Mouse (Mus musculus): Measurements from ENCODE around the gene Eloa.
"Not testable (repeated sequence)": the region's sequence is repeated elsewhere in the genome, so short reads cannot be mapped to it uniquely, and the experiment has no call there.

Eloa gene

GRCm38 (mm10) chr4:135984556-135984955 is 37.0 kb downstream of the Eloa start:
- DNase-seq (ENCODE audit: low spot score), result no peak

DNA sequence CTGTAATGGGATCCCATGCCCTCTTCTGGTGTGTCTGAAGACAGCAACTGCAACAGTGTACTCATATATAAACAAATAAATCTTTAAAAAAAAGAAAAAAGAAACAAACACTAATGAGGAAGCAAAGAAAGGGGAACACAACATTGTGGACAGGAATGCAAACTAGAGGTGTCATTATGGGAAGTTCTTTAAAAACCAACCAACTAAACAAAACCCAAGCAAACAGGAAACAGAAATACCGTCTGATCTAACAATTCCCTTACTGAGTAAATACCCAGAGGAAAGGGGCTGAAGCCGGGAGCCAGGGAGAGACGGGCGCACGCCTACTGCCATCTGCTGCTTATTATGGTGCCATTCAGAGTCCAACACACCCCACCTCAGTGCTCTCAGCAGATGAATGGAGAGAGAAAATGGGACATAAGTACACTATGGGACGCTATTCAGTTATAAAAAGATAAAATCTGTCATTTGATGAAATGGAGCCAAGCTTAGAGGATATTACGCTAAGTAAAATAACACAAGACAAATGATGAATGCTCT is 40.0 kb downstream of the Eloa start:
- no peak for DNase-seq (ENCODE audit: low spot score)

DNA sequence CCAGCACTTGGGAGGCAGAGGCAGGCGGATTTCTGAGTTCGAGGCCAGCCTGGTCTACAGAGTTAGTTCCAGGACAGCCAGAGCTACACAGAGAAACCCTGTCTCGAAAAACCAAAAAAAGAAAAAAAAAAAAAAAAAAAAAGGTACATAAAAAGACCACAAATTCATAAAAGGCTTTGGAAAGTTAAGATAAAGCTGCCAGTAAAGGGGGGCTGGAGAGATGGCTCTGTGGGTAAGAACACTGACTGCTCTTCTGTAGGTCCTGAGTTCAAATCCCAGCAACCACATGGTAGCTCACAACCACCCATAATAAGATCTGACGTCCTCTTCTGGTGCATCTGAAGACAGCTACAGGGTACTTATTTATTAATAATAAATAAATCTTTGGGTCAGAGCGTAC is 41.3 kb downstream of the Eloa start:
- not testable (repeated sequence) for DNase-seq (ENCODE audit: low spot score)

GRCm38 (mm10) chr4:135976146-135976545 is 45.4 kb downstream of the Eloa start:
- no peak for DNase-seq (ENCODE audit: low spot score)

DNA sequence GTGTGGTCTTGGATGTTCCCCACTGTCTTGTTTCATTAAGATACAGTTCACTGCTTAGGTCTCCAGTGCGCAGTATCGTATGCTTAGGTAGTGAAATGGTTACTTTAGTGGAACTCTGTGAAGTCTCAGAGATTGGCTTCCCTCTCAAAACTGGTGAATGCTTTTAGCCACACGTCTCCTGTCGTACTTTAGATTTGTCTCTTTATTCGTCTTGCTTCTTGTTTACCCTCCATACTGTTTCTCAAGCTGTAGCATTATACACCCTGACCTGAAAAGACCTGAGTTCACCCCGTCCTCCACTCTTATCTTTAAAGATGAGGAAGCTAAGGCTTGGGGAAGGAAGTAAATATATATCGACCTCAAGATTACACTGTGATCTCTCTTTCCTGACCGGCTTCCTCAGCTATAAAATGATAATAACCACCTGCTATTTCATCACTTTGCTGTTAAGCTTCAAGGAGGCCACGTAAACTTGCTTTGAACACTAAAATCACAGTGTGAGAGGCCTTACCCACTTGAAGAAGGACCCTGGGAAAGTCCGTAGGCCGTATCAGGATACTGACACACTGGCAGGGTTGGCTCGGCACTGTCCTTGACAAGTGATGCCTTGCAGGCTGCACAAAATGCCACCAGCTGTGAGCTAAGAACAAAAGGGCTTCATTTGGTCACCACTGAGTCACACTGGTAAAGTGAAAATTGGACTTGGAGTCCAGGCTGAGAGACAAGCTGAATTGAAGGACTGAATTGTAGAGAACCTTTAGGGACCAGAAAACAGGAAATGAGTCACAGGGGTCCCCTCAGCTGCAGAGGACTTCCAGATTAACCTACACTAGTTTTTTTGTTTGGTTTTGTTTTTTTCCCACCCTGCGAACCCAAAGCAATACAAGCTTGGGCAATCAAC is 48.4 kb downstream of the Eloa start:
- no peak for DNase-seq (ENCODE audit: low spot score)

GRCm38 (mm10) chr4:135972556-135972906 is 49.0 kb downstream of the Eloa start, which contains the start of gene Lypla2:
Lypla2 (minus strand) TSS chr4:135972626.
- peak; percentile 81 for DNase-seq (ENCODE audit: low spot score)

DNA sequence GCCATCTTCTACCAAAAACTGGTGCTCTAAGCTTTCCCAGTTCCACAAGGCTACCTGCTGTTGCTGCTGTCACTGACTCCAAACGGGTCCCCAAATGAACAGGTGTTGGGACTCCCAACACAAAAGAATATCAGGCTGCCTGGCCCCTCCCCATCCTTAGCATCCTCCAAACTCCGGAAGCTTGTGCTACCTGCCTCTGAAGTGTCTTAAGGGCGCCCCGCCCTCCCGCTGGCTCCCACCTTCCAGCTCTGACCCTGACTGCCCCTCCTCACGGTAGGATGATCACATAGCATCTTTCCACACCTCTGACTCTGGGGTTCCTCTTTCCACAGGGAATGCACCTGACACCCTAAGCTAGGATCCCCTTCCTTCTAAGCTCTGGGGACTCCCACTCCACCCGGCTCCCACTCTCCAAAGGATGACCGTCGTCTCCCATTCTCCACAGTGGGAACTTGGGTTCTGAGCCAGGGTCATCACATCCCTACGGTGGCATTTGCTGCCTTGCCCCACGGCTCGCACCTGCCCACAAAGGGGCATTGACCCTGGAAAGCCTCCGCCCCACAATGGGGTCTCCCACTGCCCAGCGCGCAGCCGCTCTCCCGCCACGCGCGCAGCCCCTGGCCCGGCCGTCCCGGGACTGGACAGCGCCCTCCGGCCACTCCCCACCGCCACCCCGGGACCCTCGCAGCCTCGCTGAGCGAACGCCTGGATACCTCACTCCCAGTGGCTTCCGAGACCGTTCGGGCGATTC is 49.6 kb downstream of the Eloa start:
- DNase-seq (ENCODE audit: low spot score), result no peak

- no peak for DNase-seq (ENCODE audit: low spot score)
Observed at GRCm38 (mm10) chr4:135970585-135970984, 51.0 kb downstream of the Eloa start.

- DNase-seq (ENCODE audit: low spot score), result no peak
Observed at GRCm38 (mm10) chr4:135969070-135969750, 52.4 kb downstream of the Eloa start.

DNA sequence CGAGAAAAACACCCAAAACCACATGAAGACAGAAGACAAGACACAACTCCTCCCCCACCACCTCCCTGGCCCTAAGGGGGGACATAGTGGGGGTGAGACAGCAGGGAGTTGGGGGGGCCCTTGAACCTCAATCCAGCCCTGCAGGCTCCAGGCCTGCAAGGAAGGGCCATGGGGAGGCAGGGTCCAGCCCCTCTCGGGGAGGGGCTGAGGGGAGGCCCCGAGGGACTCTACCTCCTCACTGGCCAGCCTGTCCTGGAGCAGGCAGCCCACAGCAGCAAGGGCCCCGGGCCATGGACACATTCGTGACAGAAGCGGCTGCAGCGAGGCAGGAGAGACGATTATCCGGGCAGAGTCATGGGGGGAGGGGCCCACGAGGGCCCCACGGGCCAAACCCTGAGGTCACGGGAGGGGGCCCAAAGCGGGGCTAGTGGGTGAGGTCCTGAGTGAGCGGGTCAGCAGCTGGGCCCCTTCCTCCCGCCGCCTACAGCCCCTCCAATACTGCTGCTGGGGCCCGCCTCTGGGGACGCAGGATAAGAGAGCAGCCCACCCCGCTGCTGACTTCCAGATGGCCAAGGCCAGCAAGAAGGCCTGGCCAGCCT is 53.2 kb downstream of the Eloa start:
- no peak for DNase-seq (ENCODE audit: low spot score)

DNA sequence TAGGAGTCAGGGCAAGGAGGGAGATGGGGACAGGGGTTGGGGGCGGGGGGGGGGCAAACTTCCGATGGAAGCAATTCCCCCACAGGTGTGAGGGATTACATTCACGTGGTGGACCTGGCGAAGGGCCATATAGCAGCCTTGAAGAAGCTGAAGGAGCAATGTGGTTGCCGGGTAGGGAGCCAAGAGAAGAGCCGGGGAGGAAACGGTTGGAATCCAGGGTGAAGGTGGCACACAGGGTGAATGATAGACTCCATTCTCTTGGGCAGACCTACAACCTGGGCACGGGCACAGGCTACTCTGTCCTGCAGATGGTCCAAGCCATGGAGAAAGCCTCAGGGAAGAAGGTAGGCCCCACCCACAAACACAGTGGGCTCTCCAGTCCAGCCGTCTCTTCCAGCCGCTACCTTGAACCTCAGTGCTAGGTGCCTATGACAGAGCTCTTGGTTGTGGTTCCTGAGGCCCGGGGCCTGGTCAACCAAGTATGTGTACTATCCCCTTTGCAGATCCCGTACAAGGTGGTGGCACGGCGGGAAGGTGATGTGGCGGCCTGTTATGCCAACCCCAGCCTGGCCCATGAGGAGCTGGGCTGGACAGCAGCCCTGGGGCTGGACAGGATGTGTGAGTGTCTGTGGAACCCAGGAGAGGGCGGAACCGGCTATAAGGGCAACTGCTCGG is 54.3 kb downstream of the Eloa start:
- DNase-seq (ENCODE audit: low spot score), result no peak

DNA sequence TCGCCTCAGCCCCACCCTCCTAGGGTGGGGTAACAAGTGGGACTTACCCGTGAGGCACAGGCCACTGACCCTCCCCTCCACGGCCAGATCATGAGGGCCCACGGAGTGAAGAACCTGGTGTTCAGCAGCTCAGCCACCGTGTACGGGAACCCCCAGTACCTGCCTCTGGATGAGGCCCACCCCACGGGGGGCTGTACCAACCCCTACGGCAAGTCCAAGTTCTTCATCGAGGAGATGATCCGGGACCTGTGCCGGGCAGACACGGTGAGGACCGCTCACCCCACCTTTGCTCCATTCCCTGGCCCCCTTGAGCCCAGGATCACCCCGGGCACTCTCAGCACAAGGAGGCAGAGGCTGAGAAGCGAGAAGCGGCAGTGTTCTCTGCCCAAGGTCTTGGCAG is 55.3 kb downstream of the Eloa start:
- no peak for DNase-seq (ENCODE audit: low spot score)

- no peak for DNase-seq (ENCODE audit: low spot score)
Observed at GRCm38 (mm10) chr4:135965113-135965512, 56.5 kb downstream of the Eloa start.

GRCm38 (mm10) chr4:135964426-135964825 is 57.1 kb downstream of the Eloa start:
- DNase-seq (ENCODE audit: low spot score), result no peak

DNA sequence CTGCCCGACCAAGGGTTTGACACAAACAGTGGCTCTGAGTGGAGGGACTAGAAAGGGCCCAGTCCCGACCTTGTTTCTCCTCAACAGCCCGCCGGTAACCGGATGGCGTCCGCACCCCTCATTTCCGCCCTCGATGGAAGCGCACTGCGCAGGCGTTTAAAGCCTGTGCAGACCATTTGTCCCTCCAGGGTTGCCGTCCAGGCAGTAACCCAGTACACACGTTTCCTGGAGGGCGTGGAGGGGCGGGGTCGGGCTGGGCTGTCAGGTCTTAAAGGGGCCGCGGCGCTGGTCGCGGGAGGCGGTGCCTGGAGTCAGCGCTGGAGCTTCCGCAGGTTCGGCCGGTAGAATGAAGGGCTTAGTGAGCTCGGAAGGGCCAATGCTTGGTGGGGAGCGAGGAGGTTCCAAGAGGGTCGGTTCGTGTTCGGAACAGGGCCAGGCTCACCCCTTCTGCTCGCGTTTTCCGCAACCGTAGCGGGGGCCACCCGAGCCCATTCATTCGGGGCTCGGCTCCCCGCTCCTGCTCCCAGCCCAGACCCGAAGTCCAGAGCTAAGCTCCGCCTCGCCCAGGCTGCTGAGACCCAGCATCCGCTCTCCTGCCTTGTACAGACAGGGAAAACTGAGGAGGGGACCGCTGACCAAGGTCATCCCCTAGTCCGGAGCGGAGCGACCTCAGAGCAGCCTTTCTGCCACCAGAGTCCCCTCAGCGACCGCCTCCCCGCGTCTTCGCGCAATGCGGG is 57.9 kb downstream of the Eloa start, which contains the start of gene Gale:
Gene Gale, plus strand, starts transcription at position 271 of the 737 bp plus-strand sequence.
- peak; percentile 97 for DNase-seq (ENCODE audit: low spot score)

DNA sequence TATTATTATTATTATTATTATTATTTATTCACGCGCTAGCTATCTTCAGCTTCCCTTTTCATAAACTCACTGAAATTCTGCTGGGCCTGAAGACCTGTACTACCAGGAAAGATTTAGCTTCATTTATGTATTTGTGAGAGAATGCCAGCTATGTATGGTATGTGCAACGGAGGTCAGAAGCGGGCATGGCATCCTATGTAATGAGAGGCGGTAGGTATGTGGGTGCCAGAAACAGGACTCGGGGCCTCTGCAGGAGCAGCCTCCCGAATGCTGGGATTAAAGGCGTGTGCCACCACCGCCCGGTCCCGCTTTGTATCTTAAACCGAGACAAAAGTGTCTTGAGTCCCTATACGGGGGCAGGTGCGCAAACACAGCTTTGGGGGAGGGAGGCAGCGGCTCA is 58.6 kb downstream of the Eloa start:
- DNase-seq (ENCODE audit: low spot score), result no peak

GRCm38 (mm10) chr4:135962198-135962597 is 59.4 kb downstream of the Eloa start:
- no peak for DNase-seq (ENCODE audit: low spot score)

- DNase-seq (ENCODE audit: low spot score), result no peak
Observed at GRCm38 (mm10) chr4:135961709-135962108, 59.9 kb downstream of the Eloa start.

DNA sequence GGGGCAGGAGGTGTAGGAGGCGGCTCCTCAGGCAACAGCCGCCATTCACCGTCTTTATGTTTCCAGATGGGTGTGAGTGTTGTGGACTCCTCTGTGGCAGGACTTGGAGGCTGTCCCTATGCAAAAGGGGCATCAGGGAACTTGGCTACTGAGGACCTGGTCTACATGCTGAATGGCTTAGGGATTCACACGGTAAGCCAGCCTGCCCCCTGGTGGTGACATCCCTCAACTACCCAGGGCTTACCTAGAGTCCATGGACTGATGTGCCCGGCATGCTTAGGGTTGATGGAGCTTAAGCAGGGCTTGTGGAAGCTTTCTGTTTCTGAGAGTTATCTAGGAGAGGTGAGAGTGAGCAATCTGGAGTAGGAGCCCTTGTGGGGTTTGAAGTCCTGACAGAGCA is 60.8 kb downstream of the Eloa start:
- DNase-seq (ENCODE audit: low spot score), result peak; percentile 94

DNA sequence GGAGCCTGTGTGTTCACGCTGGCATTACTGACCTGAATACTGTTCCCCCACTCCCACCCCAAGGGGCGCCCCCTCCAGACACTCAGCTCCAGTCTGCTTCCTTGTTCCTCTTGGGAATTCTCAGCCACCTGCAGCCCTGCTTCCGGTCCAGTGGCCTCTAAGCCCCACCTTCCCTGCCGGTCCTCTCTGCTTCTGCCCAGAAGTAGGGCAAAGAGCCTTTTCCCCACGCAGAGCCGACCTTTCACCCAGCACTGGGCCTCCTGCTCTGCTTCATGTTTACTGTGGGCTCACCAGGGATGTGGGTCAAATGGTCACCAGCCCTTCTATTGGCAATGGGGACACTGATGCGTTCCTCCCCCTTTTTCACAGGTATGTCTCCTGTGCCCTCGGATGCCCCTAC is 63.2 kb downstream of the Eloa start:
- DNase-seq (ENCODE audit: low spot score), result peak; percentile 45

DNA sequence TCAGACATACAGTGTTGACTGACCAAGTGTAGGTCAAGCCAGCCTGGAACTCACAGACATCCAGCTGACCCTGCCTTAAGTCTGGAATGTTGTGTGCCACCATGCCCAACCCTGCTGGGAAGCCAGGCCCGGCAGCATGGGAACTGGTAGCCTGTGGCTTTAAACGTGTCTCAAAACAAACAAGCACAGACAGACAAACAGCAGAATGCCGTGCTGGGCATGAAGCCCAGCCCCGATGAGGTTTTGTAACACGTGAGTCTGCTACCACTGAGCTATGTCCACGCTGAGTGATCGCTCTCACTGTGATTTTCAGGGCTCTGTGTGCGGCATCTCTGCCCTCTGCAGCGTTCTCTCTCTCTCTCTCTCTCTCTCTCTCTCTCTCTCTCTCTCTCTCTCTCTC is 65.7 kb downstream of the Eloa start:
- no peak for DNase-seq (ENCODE audit: low spot score)
